Mouse (Mus musculus): ENCODE data around the gene Leng8.

The Leng8 gene

DNA sequence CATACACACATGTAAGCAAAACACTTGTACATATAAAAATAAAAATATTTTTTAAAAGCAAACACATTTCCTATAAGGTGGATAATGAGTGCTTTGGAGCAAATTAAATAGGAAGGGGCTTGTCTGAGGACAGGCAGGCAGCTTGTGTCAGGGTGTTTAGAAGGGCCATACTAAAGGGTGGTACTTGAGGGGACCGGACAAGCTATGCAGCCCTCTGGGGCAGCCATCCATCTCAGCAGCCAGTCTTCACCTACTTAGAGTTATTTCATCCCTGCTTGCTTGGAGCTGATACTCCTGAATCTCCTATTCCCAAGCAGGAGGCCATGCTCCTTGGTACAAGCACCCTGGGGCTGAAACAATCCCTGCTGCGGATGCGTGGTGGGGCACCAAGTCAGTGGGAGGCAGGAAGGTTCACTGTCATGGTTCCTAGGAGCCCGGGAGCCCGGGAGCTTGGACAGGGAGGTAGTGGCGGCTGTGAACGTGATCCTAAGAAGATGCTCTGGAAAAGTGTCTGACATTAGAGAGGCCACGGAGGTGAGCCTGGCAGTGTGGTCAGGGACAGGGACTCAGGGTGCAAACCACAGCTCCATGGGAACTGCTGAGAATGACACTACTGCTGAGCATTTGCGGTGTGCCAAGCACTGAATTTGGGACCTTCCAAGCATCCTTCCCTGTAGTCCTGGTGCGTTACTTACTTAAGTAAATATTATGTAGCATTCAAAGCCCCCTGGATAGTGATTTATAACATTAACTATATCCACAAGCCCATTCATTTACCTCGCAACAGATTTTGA, 9.7 kb upstream of the Leng8 start:
- no peak for DNase-seq (ENCODE audit: extremely low spot score)

DNA sequence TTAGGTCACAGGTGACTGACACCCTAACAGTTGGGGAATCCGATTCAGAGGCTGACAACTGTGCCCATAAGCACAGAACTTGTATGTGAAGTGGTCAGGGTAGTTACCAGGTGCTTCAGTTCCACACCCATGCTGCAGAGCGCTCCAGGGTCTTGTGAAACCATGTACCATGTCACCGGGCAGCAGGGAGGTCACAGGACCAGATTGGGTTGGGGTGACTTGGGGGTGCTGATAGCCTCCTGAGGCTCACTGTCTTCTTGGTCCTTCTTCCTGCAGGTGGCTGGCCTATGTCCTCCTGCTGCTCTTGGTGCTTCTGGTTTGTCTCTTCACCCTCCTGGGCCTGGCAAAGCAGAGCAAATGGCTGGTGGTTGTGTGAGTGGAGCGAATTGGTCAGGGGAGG, 8.9 kb upstream of the Leng8 start:
- DNase-seq (ENCODE audit: extremely low spot score), result no peak

DNA sequence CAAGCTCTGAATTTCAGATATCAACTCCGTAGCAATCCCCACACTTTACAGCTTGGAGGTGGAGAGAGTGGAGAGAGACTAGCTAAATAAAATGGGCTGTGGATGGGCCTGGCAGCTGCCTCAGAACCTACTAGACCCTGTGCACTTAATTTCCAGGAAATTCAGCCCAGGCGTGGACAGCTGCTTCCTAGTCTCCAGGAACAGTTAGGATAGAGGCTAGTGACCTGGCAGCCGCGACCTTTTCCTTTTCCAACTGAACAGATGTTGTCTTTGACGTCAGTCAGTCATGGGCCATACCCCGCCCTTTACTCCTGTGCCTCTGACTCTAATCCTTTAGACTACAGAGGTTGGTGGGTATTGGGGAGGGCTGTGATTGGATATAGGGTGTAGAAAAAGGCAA, 8.0 kb upstream of the Leng8 start:
- DNase-seq (ENCODE audit: extremely low spot score), result no peak

DNA sequence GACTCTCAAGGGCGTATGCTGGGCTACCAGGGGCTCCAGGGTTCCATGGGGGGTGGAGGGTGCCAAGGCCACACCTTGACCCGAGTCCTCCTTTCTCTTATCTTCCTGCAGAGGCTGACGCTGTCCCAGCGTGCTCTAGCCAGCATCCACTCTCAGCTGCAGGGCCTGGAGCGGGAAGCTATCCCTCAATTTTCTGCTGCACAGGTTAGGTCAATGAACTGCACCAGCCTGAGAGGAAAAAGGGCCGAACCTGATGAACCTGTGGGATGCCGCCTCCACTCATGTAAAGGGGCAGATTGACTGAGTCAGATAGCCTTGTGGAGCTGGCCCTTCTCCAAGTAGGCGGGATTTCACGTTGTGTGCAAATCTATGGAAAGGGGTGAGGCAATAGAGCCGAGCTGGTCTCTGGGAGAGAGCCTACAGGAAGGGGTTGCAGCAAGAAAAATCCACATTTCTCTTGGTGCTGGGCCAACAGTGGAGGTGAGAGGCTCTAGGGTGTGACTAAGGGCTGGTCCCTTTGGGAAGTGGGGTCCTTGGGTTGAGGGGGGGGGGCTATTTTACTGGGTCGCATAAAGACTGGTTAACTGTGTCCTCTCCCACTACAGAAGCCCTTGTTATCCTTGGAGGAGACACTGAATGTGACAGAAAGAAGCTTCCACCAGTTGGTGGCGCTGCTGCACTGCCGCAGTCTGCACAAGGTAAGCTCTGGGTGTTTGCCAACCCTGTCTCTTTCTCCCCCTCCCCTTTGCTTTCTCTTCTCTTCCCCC, 6.0 kb upstream of the Leng8 start:
- peak; percentile 71 for DNase-seq (ENCODE audit: extremely low spot score)

DNA sequence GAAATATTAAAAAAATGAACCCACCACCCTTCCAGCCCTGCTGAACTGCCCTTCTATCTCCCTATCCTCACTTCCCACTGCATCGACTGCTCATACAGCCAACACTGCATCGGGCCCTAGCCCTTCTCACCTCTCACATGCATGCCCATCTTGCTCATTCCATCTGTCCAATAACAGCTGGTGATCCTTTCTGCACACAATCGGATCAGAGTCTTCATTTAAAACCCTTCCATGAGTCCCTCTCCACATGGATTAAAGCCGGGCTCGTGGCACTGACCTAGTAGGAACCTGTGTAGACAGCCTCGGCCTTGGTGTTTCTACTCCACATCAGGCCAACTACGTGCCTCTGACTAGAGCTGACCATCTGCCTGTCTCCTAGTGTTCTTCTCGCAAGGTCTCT, 4.9 kb upstream of the Leng8 start:
- DNase-seq (ENCODE audit: extremely low spot score), result no peak

DNA sequence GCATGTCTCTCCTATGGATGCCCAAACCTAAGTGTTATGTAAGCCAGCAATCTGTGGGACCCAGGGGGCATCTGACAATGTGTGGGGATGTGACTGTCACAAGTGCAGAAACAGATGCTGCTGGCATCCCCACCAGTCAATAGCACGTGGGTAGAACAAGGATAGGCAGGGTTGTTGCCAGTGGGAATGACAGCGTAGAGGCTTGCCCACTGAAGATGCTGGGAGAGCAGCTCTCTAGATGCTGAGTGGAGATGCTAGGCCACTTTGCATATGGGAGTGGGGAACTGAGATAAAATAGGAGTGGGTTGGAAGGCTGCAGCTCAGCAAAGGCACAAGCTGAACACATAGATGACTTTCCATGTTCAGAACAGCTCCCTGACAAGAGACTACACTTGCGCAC, 4.3 kb upstream of the Leng8 start:
- DNase-seq (ENCODE audit: extremely low spot score), result no peak

DNA sequence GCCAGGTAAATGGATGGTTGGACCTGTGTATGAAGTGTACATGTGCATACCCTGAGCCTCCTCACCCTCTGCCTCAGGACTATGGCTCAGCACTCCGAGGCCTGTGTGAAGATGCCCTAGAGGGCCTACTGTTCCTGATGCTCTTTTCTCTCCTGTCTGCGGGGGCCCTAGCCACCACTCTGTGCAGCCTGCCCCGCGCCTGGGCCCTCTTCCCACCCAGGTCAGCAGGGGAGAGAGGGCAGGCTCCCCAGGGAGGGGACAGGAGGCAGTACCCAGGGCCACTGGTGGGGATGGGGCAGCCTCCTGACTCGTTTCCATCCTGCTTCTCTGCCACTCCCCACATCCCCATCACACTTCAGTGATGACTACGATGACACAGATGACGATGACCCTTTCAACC, 3.8 kb upstream of the Leng8 start:
- no peak for DNase-seq (ENCODE audit: extremely low spot score)

DNA sequence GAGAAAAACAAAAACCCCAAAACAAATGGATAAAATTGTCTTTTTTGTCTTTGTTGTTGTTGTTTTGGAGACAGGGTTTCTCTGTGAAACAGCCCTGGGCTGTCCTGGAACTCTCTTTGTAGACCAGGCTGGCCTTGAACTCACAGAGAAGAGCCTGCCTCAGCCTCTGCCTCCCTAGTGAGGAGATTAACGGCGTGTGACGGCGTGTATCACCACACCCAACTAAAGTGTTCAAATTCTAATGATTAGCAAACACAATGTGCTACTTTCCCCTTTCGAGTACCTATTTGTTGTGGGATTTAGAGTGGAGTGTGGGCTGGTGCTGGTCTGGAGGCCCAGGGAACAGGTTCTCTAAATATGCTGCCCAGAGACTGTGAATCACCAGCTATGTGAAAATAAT, 1.9 kb upstream of the Leng8 start:
- DNase-seq (ENCODE audit: extremely low spot score), result no peak

DNA sequence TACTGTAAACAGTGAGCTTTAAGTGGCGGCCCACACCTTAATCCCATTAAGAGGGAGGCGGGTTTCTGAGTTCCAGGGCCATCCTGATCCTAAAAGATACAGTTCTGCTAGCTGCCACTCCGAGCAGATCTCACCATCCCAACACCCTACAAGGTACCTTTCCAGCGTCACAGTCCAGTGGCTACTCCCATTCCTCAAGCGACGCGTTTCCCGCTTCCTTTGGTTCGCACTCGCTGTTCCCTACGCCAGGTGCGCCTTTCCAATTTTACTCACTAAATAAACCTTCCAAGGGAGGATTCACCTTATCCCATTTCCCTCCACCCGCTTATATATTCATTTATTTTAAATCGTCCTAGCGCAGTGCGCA, 452 bp upstream of the Leng8 start:
- no peak for DNase-seq (ENCODE audit: extremely low spot score)

DNA sequence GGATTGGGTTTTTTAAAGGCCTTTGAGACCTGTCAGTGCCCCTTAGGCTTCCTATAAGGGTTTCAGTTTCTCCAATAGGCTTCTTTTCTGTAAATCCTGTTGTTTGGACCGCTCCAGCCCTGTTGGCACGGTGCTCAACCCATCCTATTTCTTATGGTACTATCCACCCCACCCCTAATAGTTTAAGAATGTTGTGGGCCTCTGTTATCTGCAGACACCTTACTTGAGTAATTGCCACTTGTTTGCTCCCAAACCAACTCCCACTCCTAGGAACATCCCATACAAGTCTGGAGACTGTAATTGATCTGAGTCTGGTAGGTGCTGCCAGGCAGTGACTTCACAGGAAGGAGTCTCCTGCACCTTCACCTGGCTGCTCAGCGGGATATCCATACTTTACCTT, 907 bp downstream of the Leng8 start:
- no peak for DNase-seq (ENCODE audit: extremely low spot score)

DNA sequence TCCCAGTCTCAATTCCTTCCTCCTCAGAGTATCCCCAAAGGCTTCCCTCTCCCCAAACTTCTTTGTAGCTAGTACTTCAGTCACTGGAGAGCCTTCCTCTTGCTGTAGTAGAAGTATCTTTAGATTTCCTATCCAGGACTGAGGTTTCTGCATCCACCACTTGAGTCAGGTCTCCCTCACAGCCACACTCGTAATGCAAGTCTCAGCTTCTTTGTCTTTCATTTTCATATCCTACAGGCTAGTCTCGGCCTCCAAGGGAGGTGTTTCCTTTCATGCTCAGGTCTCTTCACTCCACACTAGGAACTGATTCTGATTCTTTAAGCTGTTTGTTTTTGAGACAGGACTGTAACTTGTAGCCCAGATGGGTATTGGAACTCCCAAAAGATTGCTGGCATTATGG, 1.3 kb downstream of the Leng8 start:
- no peak for DNase-seq (ENCODE audit: extremely low spot score)

DNA sequence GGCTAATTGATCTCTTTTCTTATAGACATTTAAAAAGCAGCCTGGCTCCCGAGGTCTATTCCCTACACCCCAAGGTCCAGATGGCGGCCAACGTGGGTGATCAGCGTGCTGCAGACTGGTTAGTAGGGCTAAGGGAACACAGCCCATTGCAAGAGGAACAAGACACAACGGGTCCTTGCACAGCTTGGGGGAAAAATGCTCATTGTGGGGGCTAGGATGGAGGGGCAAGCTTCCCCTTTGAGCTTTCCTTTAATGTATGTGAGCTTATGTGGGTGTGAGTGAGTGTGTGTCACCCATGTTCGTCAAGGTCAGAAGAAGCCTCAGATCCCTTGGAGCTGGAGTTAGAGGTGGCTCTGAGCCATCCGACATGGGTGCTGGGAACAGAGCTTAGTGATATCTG, 1.8 kb downstream of the Leng8 start:
- DNase-seq (ENCODE audit: extremely low spot score), result no peak

DNA sequence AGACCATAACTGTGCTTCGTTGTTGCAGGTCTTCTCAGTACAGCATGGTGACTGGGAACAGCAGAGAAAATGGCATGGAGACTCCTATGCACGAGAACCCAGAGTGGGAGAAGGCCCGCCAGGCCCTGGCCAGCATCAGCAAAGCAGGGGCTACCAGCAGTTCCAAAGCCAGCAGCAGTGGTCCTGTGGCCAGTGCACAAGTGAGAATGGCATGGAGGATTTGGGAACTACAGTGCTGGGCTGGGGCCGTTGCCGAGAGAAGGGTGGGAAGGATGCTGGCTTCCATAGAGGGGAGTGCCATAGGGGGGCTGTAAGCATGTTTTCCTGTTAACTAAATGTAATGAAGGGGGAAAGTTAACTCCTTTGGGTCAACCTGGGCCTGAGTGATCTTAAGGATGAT, 2.6 kb downstream of the Leng8 start:
- DNase-seq (ENCODE audit: extremely low spot score), result no peak

DNA sequence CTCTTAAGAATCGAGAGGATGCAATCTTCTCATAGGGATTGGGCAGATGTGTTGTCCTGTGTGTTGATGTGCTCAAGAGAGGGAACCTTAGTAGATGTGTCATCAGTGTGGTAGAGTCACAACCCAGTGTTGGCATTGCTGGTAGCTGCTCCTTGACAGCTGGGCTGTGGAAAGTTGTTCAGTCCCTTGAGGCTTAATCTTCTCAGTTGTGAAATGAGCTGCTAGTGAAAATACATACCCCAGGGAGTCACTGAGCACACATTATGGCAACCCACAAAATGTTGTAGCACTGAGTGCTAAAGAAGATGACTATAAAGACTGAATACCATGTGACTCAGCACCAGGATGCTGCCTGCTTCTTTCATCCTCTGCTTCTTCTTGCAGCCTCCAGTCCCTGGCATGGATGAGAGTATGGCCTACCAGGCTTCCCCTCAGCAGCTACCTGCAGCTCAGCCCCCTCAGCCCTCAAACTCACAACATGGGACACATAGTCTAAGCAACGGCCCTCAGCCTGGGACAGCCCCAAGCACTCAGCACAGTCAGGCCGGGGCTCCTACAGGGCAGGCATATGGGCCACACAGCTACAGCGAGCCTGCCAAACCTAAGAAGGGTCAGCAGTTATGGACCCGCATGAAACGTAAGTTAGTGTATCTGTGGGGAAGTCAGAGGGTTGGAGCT, 4.9 kb downstream of the Leng8 start:
- DNase-seq (ENCODE audit: extremely low spot score), result no peak

DNA sequence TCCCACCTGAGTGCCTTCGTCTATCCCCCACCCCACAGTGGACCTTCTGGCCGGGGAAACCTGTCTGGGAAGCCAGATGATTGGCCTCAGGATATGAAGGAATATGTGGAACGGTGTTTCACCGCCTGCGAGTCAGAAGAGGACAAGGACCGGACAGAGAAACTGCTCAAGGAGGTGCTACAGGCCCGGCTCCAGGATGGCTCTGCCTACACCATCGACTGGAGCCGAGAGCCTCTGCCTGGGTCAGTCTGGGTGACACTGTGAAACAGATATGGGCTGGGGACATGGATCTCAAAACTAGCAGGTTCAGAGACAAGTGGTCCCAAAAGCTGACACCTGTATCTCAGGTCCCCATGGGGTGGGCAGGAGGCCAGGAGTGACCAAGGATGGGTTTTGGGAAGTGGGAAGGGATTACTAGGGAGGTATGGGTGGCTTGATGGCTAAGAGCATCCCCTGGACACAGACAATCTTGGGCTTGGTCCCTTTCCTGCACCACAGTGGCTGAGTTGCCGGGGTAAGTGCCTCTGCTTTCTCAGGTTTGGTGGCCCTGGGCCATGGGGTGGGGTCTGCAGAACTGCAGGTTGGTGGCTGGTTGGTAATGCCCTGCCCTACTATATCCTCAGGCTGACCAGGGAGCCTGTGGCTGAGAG, 6.1 kb downstream of the Leng8 start:
- DNase-seq (ENCODE audit: extremely low spot score), result no peak

DNA sequence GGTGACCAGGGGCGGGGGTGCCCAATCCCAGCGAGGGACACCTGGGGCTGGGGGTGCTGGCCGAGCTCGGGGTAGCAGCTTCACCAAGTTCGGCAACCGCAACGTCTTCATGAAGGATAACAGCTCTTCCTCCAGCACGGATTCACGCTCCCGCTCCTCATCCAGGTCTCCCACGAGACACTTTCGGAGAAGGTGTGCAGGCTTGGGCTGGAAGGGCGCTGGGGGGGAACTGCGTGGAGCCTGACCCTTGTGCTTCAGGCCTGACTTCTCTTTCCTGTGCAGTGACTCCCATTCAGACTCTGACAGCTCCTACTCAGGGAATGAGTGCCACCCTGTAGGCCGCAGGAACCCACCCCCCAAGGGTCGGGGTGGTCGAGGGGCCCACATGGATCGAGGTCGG, 6.7 kb downstream of the Leng8 start:
- DNase-seq (ENCODE audit: extremely low spot score), result no peak

DNA sequence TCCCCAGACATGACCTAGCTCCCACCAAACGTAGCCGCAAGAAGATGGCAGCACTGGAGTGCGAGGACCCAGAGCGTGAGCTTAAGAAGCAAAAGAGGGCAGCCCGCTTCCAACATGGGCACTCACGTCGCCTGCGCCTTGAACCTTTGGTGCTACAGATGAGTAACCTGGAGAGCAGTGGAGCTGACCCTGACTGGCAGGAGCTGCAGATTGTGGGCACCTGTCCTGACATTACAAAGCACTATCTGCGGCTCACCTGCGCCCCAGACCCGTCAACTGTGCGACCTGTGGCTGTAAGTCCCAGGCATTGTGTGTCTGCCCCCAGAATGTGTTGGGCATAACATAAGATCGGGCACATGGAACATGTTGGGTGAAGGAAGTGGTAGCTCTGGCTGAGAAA, 7.2 kb downstream of the Leng8 start:
- DNase-seq (ENCODE audit: extremely low spot score), result no peak

DNA sequence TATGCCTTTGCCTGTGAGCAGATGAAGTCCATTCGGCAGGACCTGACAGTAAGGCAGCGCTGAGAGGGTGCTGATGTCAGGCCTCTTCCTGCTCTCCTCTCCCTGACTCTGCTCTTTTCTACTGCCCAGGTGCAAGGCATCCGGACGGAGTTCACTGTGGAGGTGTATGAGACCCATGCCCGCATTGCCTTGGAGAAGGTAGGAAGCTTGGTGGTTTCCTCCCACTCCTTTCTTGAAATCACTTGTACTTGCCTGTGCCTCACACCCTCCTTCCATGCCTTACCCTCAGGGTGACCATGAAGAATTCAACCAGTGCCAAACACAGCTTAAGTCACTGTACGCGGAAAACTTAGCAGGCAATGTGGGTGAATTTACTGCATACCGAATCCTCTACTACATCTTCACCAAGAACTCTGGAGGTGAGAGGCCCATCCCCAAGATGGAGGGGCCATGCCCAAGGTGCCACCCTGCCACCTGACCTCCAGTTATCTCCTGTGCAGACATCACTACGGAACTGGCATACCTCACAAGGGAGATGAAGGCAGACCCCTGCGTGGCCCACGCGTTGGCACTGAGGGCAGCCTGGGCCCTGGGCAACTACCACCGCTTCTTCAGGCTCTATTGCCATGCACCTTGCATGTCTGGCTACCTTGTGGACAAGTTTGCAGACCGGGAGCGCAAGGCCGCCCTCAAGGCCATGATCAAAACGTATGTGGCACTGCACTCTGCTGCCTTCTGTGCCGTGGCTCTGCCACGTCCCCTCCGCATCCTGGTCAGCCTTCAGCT, 8.1 kb downstream of the Leng8 start:
- no peak for DNase-seq (ENCODE audit: extremely low spot score)

DNA sequence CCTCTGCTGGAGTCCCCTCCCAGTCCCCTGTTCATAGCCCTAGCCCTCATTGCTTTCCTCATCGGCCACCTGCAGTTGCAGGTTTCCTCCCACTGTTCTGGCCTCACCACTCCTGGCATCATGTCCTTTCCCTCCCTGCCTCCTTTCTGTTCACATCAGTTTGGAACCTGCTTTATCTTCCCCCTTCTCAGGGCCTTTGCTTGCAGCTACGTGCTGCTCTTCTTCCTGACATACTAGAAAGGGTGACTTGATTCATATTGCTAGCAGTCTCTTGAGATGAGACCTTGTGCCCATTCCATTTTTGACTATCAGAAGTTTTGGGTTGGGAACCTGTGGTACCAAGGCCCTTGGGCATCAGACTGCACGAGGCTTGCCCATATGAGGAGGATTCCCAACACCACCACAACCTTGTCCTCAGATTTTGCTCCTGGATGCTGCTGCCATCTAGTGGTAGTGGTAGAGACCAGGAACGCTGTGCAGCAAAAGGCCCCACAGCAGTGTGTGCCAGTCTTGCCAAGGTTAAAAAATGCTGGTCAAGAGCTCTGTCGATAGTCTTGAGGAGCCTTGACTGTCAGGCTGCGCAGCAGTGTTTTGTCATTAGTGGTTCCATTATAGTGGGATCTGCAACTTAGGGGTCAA, 8.8 kb downstream of the Leng8 start:
- DNase-seq (ENCODE audit: extremely low spot score), result no peak

DNA sequence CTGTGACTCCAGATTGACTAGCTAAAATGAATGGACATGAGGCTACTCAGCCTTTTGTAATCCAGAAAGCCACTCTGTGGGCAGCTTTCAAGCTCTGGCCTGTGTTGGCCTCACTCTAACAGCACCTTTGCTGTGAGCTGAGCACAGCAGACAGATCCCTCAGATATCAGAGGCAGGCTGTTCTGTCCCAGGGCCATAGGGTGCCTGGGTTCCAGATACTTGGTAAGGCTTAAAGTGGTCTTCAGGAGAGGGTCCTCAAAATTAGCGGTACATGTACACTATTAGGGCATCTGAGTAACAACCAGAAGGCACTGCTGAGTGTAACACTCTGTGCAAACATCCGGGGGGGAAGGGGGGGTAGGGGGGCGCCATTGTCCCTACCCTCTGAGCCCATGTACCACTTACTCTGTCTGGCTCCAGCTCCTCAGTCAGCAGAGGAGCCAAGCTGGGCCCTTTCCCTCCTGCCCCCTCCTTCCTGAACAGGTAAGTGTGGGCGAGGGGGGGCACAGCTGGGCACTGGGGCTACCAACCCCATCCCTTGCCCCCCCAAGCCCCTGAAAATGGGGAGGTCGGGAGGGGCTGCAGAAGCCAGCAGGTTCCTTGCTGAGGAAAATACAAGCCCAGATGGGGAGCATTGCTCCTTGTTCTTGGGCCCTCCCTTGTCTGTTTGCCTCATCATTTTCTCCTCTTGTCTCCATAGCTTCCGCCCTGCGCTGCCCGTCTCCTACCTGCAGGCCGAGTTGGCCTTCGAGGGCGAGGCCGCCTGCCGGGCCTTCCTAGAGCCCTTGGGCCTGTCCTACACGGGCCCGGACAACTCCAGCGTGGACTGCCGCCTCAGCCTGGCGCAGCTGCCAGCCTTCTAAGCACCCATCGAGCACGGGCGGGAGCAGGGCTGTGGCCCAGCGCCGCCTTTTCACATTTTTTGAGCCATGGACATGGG, 9.7 kb downstream of the Leng8 start:
- DNase-seq (ENCODE audit: extremely low spot score), result no peak
